Mouse (Mus musculus) brain, embryonic 14.5 days (tissue): ENCODE measurements around the gene Slamf6. TPM values are rescaled to one million over a fixed set of nuclear protein-coding genes. Genes with fewer than 3 reads are reported as not detected.
"Not testable (repeated sequence)": the region's sequence is repeated elsewhere in the genome, so short reads cannot be mapped to it uniquely, and the experiment has no call there.

Experiments
- DNase-seq: peaks from one replicate; pipeline ENCODE4 v3.0.0-alpha.2; 2011; ENCODE audit warnings: low read depth
- CTCF ChIP-seq: fragments of 200-500 bp; IDR thresholded peaks from 2 replicates; pipeline ENCODE4 v1.5.1; 2012; ENCODE audit warnings: inconsistent platforms, mild to moderate bottlenecking, moderate library complexity, borderline replicate concordance; ENCODE audit not compliant: insufficient read depth, insufficient read length; ENCODE audit errors: extremely low read depth
- POLR2A ChIP-seq: fragments of 200-500 bp; IDR thresholded peaks from 2 replicates; pipeline ENCODE4 v1.6.1; 2012; ENCODE audit warnings: mild to moderate bottlenecking, inconsistent platforms, borderline replicate concordance; ENCODE audit not compliant: poor library complexity, insufficient read depth, insufficient read length, severe bottlenecking; ENCODE audit errors: extremely low read depth
- polyA plus RNA-seq: library from polyadenylated mRNA; depleted of rRNA; stranded (reverse); fragments of >200 nt; gene quantifications from 2 replicates; pipeline ENCODE4 v1.2.3, GENCODE M21; 2012; rRNA removed

Gene Slamf6
- polyA plus RNA-seq, result 0.11 TPM in 1 of 2 replicates, not detected in the other

DNA sequence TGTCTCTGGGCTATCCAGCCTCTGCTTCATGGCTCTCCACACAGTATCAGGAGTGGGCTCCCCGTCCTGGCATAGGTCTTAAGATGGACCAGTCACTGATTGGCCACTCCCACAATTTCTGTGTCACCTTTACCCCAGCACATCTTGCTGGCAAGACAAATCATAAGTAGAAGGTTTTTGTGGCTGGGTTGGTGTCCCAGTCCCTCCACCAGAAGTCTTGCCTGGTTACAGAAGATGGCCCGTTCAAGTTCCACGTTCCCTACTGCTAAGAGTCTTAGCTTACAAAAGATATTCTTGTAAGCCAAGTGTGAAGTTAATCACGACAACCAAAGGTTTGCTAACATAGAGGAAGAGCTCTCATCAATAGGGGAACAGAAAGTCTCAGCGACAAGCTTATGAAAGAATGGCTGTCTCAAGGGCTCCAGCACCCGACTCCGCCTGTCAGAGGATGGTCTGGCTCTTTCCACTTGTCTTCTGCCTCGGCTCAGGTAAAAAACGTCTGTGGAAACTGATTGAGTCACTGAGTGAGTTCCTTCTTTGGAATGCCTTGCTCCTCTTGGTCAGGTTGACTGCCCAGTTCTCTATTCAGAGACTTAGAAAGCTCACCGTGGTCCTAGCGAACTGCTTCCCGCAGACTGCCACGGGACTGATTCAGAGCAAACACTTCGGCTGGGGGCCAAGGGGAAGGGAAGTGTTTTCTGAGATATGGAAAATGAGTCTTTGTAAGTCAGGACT is at the start of gene Slamf6:
Gene Slamf6 (plus strand): TSS at position 211 of the 735 bp plus-strand sequence.
- no peak for DNase-seq

GRCm38 (mm10) chr1:171886989-171887388 is 30.3 kb upstream of the Slamf6 start:
- no peak for DNase-seq
- TF ChIP-seq CTCF (no peak), POLR2A (no peak)

More for the DNA sequence above, at the start of gene Slamf6:
- no peak for TF ChIP-seq CTCF
- no peak for TF ChIP-seq POLR2A

GRCm38 (mm10) chr1:171895364-171895763 is 22.0 kb upstream of the Slamf6 start, which contains the start of gene Gm10521:
TSS of gene Gm10521 (plus strand) at chr1:171895664.
- not testable (repeated sequence) for DNase-seq

DNA sequence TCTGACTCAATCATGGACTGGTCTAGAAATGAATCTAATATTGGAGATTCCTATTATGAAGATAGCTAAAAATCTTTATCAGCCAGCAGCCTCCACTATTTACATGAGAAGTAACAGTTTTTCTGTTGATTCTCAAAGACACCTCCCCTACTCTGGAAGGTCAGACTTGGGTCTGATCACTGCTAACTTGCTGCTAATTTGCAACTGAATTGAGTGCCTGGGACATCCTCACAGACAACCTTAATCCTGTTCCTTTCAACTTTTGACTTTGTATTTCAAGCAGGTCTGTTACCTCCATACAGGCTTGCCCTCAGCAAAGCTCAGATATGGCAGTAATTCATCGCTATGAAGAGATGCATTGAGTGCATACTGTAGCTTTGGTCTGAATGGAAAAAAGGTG is 13.3 kb upstream of the Slamf6 start:
- TF ChIP-seq CTCF (no peak), POLR2A (no peak)
- DNase-seq, result no peak

- TF ChIP-seq CTCF, result no peak
- TF ChIP-seq POLR2A, result no peak
- DNase-seq, result no peak
These were observed 1.5 kb upstream of the Slamf6 start for GRCm38 (mm10) chr1:171915638-171916458.

DNA sequence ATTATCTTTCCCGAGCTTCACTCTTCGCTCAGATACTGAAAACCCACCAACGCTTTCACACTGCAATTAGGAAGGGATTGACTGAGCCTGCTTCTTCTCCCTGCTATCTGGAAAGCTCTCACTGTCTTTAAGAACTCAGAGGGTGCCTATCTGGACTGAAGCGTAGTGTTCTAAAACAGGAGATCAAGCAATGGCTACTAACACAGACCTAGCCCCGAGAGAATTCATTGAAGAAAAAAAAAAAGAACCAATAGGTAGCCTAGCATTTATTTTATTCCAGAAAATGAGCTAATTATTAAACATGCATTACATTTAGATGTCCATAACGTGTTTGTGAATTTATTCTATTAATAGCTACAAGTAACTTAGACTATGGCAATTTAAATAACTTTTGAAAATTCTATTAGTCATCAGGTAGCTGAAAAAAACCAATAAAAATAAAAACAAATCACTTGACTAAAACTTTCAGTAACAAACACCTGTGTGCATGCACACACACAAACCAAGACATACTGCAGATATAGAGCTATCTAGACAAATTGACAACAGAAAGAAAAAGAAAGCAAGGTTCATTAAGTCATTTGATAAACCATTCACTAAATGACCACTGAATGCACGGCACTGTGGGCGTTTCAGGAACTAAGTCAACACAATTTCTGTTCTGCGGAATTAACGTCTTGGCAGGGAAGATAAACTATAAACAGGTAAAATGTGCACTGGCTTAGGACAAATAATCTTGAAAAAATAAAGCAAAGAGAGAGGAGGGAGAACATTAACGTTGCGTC is 1.0 kb downstream of the Slamf6 start:
- TF ChIP-seq POLR2A (no peak), CTCF (no peak)
- no peak for DNase-seq

GRCm38 (mm10) chr1:171919193-171919592 is 1.9 kb downstream of the Slamf6 start:
- no peak for TF ChIP-seq POLR2A
- TF ChIP-seq CTCF, result no peak
- no peak for DNase-seq

DNA sequence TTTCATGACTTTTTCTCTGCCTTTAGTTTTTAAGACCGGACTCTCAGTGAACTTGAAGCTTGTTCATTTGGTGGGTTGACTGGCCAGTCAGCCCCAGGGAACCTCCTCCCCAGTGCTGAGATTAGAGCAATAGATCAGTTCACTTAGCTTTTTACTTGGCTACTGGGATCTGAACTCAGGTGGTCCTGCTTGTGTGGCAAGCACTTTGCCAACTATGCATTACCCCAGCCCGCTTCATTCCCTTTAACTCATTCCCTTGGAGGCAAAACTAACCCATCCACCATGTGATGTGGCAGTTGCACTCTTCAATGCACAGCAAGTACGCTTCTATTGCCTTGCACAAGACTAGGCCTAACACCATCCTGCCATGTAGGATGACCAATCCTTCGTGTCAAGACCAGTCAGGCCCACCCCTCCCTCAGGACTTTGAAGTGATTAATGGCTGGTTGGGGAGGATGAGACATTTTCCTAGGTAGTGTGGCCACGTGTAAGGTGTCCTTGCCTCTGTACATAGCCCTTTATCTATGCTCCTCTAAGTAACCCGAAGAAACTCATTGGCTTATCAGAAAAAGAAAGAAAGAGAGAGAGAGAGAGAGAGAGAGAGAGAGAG is 2.7 kb downstream of the Slamf6 start:
- no peak for TF ChIP-seq CTCF
- TF ChIP-seq POLR2A, result no peak
- no peak for DNase-seq

DNA sequence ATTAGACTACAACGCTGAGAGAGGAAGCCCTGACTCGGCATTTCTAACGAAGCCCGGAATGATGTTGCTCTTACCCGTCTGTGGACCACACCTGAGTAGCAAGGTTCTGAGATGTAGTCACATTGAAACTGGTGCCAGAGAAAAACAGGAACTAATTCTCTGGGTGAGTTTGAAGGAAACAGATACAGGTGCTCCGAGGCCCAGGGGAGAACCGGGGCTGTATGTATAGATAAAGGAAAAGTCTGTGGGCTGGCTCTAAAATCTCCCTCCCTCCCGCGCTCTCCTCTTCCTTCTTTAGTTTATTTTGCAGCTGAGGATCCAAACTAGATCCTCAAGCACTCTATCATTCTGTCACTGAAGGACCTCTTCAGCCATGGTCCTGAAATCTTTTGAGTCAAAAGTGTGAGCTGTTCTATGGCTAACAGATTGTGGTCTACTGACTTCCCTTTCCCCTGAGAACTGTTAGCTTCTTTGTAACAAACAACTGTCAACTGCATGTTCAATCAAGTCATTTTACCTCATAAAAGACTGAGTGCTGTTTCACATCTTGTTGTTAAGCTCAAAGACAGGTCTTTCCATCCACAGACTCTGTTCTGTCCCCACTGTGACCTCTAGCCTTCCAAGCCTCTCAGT is 3.8 kb downstream of the Slamf6 start:
- no peak for DNase-seq
- TF ChIP-seq CTCF, result no peak
- no peak for TF ChIP-seq POLR2A

DNA sequence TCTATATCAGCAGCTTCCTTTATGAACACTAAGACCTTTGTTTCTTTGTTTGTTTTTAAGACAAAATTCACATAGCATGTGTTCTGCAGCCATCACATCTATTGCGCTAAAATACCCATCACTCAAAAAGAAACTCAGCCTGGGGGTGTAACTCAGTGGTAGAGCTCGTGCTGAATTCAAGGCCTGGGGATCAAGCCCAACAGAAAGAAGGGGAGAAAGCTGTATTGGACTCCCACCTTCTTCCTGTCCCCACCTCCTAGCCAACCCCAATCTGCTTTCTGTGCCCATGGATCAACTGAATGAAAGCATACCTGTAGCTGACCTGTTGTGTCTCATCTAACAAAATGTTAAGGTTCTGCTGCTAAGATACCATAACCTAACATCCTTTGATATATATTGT is 4.3 kb downstream of the Slamf6 start:
- DNase-seq, result no peak
- TF ChIP-seq CTCF (no peak), POLR2A (no peak)
